Mouse (Mus musculus): ENCODE data around the gene Sprr2a2. TPM values are rescaled to one million over a fixed set of nuclear protein-coding genes. Genes with fewer than 3 reads are reported as not detected.
"Not testable (repeated sequence)": the region's sequence is repeated elsewhere in the genome, so short reads cannot be mapped to it uniquely, and the experiment has no call there.

Gene Sprr2a2
- polyA plus RNA-seq, 1 experiment, result 35,085 TPM

DNA sequence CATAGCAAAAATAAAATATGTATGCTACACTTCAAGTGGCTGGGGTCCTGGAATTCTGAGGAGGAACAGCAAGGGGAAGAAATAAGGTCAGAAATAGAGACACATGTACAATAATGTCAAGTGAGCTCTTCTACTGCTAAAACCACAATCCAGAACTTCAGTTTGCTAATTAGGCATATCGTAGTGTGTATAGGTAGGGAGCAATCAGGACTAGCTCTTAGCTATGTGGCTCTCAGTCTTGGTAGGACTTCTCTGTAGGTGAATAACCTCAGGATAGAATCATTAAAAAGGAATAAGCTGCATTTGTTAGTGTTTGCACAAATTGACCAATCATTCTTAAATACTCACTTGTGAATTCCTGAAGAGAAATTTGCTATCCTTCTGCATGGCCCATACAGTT is 58.3 kb downstream of the Sprr2a2 start:
- not testable (repeated sequence) for H3K36me3 ChIP-seq (ENCODE audit: control insufficient read depth, insufficient read depth, low read length); H3K27ac ChIP-seq (ENCODE audit: insufficient read depth, low read depth, low read length); H3K27me3 ChIP-seq (ENCODE audit: control insufficient read depth, insufficient read depth, low read length); H3K4me3 ChIP-seq (ENCODE audit: low read depth, low read length); H3K4me1 ChIP-seq (ENCODE audit: control insufficient read depth, insufficient read depth, insufficient read length, low read length)
- no CpG with 5 or more reads among the region's 1 CpGs for WGBS

DNA sequence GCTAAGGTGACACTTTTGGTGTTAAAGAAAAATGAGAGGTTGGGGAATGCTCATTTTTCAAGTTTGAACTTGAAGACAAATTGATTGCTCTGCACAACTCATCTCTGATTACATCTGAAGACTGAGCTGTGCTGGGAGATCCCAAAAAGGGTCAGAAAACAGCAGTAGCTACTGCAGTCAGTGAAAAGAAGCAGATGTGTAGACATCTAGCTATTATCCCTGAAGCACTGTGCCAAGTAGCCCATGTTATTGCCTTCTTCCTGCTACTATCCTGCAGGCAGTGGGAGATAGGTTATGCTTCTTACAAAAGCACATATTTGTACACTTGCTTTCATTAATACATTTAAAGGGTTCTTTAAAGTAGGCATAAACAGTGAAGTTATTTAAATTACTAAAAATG is 63.9 kb downstream of the Sprr2a2 start:
- not testable (repeated sequence) for H3K4me3 ChIP-seq (ENCODE audit: low read depth, low read length); H3K27me3 ChIP-seq (ENCODE audit: control insufficient read depth, insufficient read depth, low read length); H3K36me3 ChIP-seq (ENCODE audit: control insufficient read depth, insufficient read depth, low read length); H3K27ac ChIP-seq (ENCODE audit: insufficient read depth, low read depth, low read length); H3K4me1 ChIP-seq (ENCODE audit: control insufficient read depth, insufficient read depth, insufficient read length, low read length)

DNA sequence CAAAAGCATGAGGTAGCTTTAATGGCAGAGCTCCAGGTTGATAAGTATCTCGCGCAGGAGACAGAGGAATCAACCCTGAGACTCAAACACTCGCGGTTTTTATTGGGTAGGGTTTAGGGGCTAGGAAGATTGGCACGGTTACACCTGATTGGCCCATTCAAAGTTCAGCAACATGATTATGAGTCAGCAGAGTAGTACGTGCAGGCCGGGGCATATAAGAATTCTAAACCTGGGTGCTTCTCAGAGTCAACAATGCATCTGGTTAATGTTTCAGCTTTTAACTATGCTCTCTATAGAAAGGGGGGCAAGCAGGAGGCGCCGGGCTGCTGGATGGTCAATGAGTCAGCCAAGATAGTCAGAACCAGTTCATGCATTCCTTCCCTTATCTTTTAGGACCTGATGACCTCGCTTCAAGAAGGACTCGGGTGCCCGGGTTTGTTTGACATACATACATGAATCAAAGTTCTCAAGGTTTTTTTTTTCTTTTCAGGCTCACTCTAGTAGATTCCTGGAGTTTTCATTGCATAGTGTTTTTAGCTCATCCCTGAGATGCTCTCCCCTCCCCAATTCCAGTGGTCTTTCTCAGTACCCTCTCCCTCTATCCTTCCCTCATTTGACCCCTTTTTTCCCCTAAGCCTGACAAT is 65.4 kb downstream of the Sprr2a2 start:
- H3K4me1 ChIP-seq (ENCODE audit: control insufficient read depth, insufficient read depth, insufficient read length, low read length); H3K36me3 ChIP-seq (ENCODE audit: control insufficient read depth, insufficient read depth, low read length); H3K27ac ChIP-seq (ENCODE audit: insufficient read depth, low read depth, low read length); H3K27me3 ChIP-seq (ENCODE audit: control insufficient read depth, insufficient read depth, low read length); H3K4me3 ChIP-seq (ENCODE audit: low read depth, low read length): not testable (repeated sequence)
- 11% methylated on average over 5 of the region's 12 CpGs for WGBS

DNA sequence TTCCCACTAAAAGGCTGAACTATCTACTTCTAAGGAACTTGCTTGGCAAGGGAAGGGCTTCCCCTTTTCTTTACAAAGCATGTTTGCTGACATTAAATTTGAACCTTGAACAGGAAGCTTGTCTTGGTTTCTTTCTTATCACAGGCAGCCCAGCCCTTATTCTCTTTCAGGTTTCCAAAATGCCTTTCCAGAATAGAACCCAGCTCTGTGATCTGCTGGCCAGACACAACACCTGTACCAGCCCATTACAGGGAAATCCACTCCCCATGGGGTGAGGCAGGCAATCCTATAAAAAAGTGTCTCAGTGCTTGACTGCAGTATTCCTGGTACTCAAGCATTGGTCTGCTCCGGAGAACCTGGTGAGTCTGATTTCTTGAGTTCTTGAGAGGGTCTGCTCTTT is 69.4 kb downstream of the Sprr2a2 start, which contains the start of gene Sprr2a3:
Sprr2a3 (plus strand) TSS at position 317 of the 400 bp plus-strand sequence.
- H3K27me3 ChIP-seq (ENCODE audit: control insufficient read depth, insufficient read depth, low read length), result not testable (repeated sequence)

GRCm38 (mm10) chr3:92288489-92288888 is 72.8 kb downstream of the Sprr2a2 start:
- H3K27me3 ChIP-seq (ENCODE audit: control insufficient read depth, insufficient read depth, low read length); H3K36me3 ChIP-seq (ENCODE audit: control insufficient read depth, insufficient read depth, low read length); H3K4me1 ChIP-seq (ENCODE audit: control insufficient read depth, insufficient read depth, insufficient read length, low read length); H3K27ac ChIP-seq (ENCODE audit: insufficient read depth, low read depth, low read length); H3K4me3 ChIP-seq (ENCODE audit: low read depth, low read length): not testable (repeated sequence)
- WGBS, result 87% methylated on average over 6 of the region's 6 CpGs

More for the DNA sequence above, 69.4 kb downstream of the Sprr2a2 start, which contains the start of gene Sprr2a3:
- H3K4me3 ChIP-seq (ENCODE audit: low read depth, low read length); H3K36me3 ChIP-seq (ENCODE audit: control insufficient read depth, insufficient read depth, low read length); H3K4me1 ChIP-seq (ENCODE audit: control insufficient read depth, insufficient read depth, insufficient read length, low read length); H3K27ac ChIP-seq (ENCODE audit: insufficient read depth, low read depth, low read length): not testable (repeated sequence)
- 41% methylated on average over 1 of the region's 1 CpGs for WGBS

Other genes with a start within 250 kb of the Sprr2a2 start
- gene Pglyrp3, start 201.3 kb upstream of the Sprr2a2 start, polyA plus RNA-seq (2012; rRNA removed), result not detected in 2 replicates
- 0.11 and 0.63 TPM in 2 replicates for gene Lor, start 132.8 kb upstream of the Sprr2a2 start, polyA plus RNA-seq (2012; rRNA removed)
- gene Prr9, start 92.0 kb upstream of the Sprr2a2 start, polyA plus RNA-seq (2012; rRNA removed), result 0.10 TPM in 1 of 2 replicates, not detected in the other
- gene Lelp1, start 73.2 kb upstream of the Sprr2a2 start, polyA plus RNA-seq (2012; rRNA removed), result not detected in 2 replicates
- gene Sprr2a1, start 121 bp upstream of the Sprr2a2 start, polyA plus RNA-seq (2012; rRNA removed), result 62.1 and 77.3 TPM in 2 replicates
- gene Sprr2a3, start 69.5 kb downstream of the Sprr2a2 start, polyA plus RNA-seq (2012; rRNA removed), result 208 and 247 TPM in 2 replicates
- gene Sprr2b, start 100.7 kb downstream of the Sprr2a2 start, polyA plus RNA-seq (2012; rRNA removed), result not detected in 2 replicates
- gene Sprr2d, start 123.2 kb downstream of the Sprr2a2 start, polyA plus RNA-seq (2012; rRNA removed), result not detected in 2 replicates
- gene Sprr2e, start 136.2 kb downstream of the Sprr2a2 start, polyA plus RNA-seq (2012; rRNA removed), result not detected in 2 replicates
- gene Sprr2f, start 149.3 kb downstream of the Sprr2a2 start, polyA plus RNA-seq (2012; rRNA removed), result not detected in 2 replicates
- not detected in 2 replicates for gene Sprr2h, start 169.8 kb downstream of the Sprr2a2 start, polyA plus RNA-seq (2012; rRNA removed)
- not detected in 2 replicates for gene Sprr2i, start 192.1 kb downstream of the Sprr2a2 start, polyA plus RNA-seq (2012; rRNA removed)
- not detected in 2 replicates for gene Sprr2j-ps, start 202.2 kb downstream of the Sprr2a2 start, polyA plus RNA-seq (2012; rRNA removed)
- 3.7 and 8.0 TPM in 2 replicates for gene Gm9774, start 213.5 kb downstream of the Sprr2a2 start, polyA plus RNA-seq (2012; rRNA removed)
- not detected in 2 replicates for gene Sprr2k, start 216.7 kb downstream of the Sprr2a2 start, polyA plus RNA-seq (2012; rRNA removed)
- gene Sprr1b, start 222.9 kb downstream of the Sprr2a2 start, polyA plus RNA-seq (2012; rRNA removed), result not detected in 2 replicates
- gene Sprr3, start 242.8 kb downstream of the Sprr2a2 start, polyA plus RNA-seq (2012; rRNA removed), result 0.19 TPM in 1 of 2 replicates, not detected in the other